8 mouse cellular contexts compared by ENCODE assay signal in genomic region chr2:166021073-166021610, GRCm38 (mm10). TPM values are rescaled to one million over a fixed set of nuclear protein-coding genes. Genes with fewer than 3 reads are reported as not detected.
DNase-seq lines count a peak whose midpoint lies in the region; ATAC-seq lines count a peak whose summit lies in the region.

No protein-coding gene starts in this region.

- no peak overlapping the region for H3K4me3 ChIP-seq in heart, embryonic 12.5 days
- no peak overlapping the region for H3K4me3 ChIP-seq in liver, embryonic 15.5 days (replicated peaks)

- peak; percentile 29 for DNase-seq in adrenal gland, postnatal 14 days
- DNase-seq in adrenal gland, postnatal 4 days (ENCODE audit: low spot score in 2 of 2): no peak
- peak; percentile 81 for DNase-seq in brain, adult 2 months (ENCODE audit: low read depth, low spot score)
- peak; percentile 33 for DNase-seq in retina, embryonic 14.5 days (ENCODE audit: low spot score)
- no peak for DNase-seq in yolk sac, embryonic 10.5 days (ENCODE audit: low spot score)

- H3K27ac ChIP-seq in heart, embryonic 12.5 days (ENCODE audit: poor library complexity, severe bottlenecking): peak overlapping the region; percentile 88
- H3K27ac ChIP-seq in liver, embryonic 15.5 days (replicated peaks): no peak overlapping the region

- H3K4me2 ChIP-seq in heart, embryonic 12.5 days: peak overlapping the region; percentile 34
- no peak overlapping the region for H3K4me2 ChIP-seq in liver, embryonic 15.5 days

- no peaks in the 10 kb centered on the region for H3K9me3 ChIP-seq in heart, embryonic 12.5 days (replicated peaks)
- no peaks in the 10 kb centered on the region for H3K9me3 ChIP-seq in liver, embryonic 15.5 days (replicated peaks)

- H3K36me3 ChIP-seq in heart, embryonic 12.5 days: no peaks in the 10 kb centered on the region
- no peaks in the 10 kb centered on the region for H3K36me3 ChIP-seq in liver, embryonic 15.5 days (replicated peaks)

- no peaks in the 10 kb centered on the region for H3K27me3 ChIP-seq in heart, embryonic 12.5 days (replicated peaks)
- no peaks in the 10 kb centered on the region for H3K27me3 ChIP-seq in liver, embryonic 15.5 days

- H3K4me1 ChIP-seq in heart, embryonic 12.5 days (replicated peaks): peaks cover 46% of the 10 kb centered on the region
- peaks cover 16% of the 10 kb centered on the region; the same call in 1 of the 2 replicates for H3K4me1 ChIP-seq in liver, embryonic 15.5 days (replicated peaks)

- 20% methylated on average over 4 of the region's 4 CpGs for WGBS in heart, embryonic 12.5 days
- 15% methylated on average over 4 of the region's 4 CpGs for WGBS in liver, embryonic 15.5 days (ENCODE audit: insufficient replicate concordance)

- 0 out of 2 replicates have a peak, but pooled peaks have one; percentile 60 for ATAC-seq in heart, embryonic 12.5 days (ENCODE audit: insufficient number of reproducible peaks, low FRiP score)
- peak; percentile 47 for ATAC-seq in liver, embryonic 15.5 days (ENCODE audit: insufficient read depth)
- ATAC-seq in erythroid progenitor cell, adult 5-6 weeks (replicated peaks; ENCODE audit: low FRiP score, poor library complexity, severe bottlenecking): no peak

- 0 out of 2 replicates have a peak overlapping the region, but pooled peaks have one; percentile 30 for H3K9ac ChIP-seq in heart, embryonic 12.5 days
- no peak overlapping the region for H3K9ac ChIP-seq in liver, embryonic 15.5 days

RNA-seq across cellular contexts. Expression of gene Ncoa3, which starts 28.7 kb away (rescaled TPM):
- 31.3 and 42.8 TPM in 2 replicates for total RNA-seq in adrenal gland, postnatal 14 days (2021)
- 10 to 100 TPM; 33.8 to 37.8 TPM for total RNA-seq in adrenal gland, postnatal 4 days (2021)
- 16.4 and 17.4 TPM in 2 replicates for polyA plus RNA-seq in heart, embryonic 12.5 days (2016; fragmentation: Nextera tagmentation; extraction: Ambion mirVana)
- 3.5 and 3.7 TPM in 2 replicates for polyA plus RNA-seq in liver, embryonic 15.5 days (2015; fragmentation: Nextera tagmentation; extraction: Ambion mirVana)
- 17.6 and 20.5 TPM in 2 replicates for total RNA-seq in erythroid progenitor cell, adult 5-6 weeks (2015; ENCODE audit: low replicate concordance)
- 3.6 and 3.9 TPM in 2 replicates for total RNA-seq in erythroid progenitor cell, adult 5-6 weeks (2017; ENCODE audit: low replicate concordance)

Comparison
In these comparisons a context has a peak if more than half of its experiments do, and no peak if none do; other contexts are left out.
1. DNase-seq: peak in adrenal gland, postnatal 14 days (single experiment), brain, adult 2 months (single experiment) and retina, embryonic 14.5 days (single experiment); none in adrenal gland, postnatal 4 days (0 of 2) and yolk sac, embryonic 10.5 days (single experiment).